Mouse (Mus musculus) layer of hippocampus, adult 8-10 months (tissue): ENCODE measurements at regions not wholly inside any gene's neighbourhood (a gene's known extent, or its start where the extent isn't known, plus 50 kb on each side); places are given as distances from the start of the nearest gene placed in this dataset.

Source experiments
- DNase-seq, 2 experiments: peaks; one replicate each; pipeline ENCODE4 v3.0.0; 2022; ENCODE audit warnings: low spot score in 2 of 2

DNA sequence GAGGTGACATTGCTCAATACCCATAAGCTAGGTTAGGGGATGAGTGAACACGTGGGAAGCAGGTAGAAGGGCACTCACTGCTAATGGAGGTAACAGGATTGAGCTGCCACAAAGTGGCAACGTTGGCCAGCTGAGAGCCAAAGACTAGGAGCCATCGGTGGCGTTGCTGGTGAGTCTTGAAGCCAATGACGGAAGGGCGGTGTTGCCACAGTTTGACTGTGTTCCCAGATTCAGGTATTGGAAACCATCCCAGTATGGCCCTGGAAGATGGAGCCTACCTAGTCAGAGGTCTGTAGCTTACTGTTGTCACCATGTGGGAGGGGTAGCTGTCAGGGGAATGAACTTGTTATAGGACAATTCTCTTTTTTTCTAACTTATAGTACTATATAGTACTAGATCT lies 158.4 kb downstream of the Ly86 start:
- no peak for DNase-seq

- no peak for DNase-seq
These were observed 158.9 kb downstream of the Ly86 start for GRCm38 (mm10) chr13:37503898-37504297.

DNA sequence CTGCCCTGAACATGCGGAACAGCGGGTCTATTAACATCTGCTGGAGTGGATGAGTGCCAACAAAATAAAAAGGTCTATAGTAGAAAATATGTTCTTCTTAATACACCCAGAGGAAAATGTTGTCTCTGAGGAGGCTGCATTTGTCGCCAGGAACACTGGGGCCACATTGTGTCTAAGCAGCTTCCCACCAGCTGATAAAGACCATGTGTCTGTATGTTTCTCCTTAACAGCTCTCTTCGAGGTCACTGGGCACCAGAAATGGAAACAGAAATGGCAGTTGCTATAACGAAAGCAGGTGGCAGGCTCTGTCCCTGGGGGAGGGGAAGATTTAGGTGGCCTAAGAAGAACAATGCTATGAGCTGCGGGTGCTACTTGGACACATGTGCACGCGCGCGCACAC lies 159.4 kb downstream of the Ly86 start:
- no peak for DNase-seq

DNA sequence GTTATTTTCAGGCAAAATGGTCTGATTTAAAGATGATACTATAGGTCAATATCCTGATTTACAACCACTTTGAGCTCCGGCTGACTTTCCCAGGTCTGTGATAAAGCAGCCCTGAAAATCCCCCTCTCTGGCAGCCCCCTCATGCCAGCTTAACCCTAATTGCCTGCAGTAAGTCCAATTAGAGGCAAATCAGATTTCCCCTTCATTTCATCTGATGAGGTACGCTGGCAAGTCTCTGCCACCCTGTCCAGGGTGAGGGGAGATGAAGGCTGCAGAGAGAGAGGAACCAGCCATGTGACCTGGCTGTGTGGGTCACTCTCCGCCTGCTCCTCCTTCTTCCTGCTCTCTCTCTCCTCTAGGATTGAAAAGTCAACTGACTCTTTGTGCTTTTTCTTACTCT lies 160.6 kb downstream of the Ly86 start:
- no peak for DNase-seq

DNA sequence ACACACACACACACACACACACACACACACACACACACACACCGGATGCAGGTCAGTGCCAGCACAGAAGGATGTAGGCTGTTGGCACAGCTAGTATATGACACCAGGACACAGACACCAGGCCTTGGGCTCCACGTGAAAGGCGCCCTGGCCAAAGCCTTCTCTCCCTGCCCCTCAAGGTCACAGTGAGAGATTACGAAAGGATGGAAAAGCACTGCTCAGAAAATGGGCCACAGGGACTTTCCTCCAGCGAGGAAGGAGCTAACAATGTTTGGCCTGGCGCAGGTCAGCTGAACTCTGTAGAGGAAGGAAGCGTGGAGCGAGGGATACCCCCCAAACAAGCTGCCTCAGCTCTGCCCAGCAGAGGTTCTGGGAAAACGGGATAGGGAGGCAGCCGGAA lies 161.0 kb downstream of the Ly86 start:
- no peak for DNase-seq

GRCm38 (mm10) chr13:37506701-37507100 lies 161.7 kb downstream of the Ly86 start:
- DNase-seq: no peak

DNA sequence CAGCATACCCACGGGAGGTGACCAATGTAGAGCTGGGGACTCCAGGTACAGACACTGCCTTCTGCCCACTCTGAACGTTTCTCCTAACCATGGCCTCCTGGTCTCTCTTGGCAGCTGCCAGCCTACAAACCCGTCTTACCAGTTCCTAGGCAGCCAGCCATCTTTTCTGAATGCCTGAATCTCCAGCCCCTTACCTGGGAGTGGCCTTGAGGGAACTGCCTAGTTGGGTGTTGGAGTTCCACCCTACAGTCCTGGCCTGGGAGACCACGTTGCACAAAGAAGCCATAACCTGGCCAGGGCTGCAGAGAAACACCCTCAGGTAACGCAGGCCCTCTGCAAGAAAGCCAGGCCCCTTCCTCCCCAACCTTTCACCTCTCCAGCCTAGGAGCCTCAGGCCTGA lies 162.1 kb downstream of the Ly86 start:
- DNase-seq: no peak

DNA sequence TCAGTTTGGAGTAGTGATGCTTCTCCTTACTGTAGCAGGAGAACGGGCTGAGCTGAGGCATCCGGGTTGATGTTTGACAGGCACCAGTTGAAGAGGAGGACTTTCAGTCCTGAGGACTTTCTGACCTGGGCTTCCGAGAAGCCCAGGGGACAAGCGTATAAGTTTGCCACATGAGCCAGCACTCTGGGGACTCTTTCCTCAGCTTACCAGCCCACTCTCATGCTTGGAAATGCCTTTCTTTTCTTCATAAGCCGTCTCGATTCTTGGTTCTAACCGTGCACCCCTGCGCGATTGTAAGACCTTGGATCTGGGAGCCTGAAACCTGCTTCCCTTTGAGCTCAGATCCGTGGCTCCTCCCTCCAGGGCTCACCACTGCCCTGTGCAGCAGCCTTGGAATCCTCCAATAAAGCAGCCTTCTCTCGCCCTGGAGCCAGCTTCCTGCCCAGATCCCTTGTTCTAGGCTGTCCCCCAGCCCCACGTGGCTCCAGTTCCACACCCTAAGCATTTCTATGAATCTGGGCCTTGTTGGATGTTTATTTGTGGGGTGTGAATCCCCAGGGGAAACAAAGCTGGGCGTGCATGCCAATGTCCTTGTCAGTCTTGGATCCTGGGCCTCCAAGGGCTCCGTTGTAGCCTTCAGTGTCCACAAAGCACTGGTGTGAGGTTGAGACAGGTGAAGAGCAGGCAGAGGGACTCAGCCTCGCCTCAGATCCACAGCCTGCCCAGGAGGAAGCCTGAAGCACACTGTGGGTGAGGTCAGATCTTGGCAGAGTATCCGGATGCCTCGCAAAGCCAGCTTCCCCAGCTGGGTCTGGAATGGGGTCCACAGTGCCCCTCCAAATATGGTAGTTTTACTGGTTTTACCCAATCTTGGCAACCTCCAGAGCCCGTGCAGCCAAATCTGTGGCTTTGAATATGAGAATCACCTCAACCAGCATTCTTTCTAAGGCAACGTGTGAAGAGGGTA lies 163.7 kb downstream of the Ly86 start:
- no peak for DNase-seq

DNA sequence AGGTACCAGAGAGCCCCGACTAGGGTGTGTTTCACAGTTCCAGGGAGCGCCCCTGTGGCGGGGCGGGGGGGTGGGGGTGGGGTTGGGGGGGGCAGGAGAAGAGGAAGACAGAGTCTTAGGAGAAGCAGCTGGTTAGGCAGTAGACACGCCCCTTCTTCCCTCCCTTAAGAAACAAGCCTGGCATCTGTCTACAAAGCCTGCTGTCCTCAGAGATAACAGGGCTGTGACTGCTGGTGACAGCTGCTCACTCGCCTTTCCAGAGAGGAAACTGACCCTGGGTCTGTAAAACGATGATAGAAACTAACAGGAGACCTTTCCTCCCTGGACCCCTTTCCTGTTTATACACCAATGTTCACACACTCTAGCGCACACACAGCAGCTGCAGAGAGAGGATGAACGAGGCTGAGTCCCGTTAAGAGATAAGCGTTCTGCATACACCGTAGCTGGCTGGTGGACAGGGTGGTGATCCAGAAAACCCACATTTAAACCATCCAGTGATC lies 164.4 kb downstream of the Ly86 start:
- no peak for DNase-seq

DNA sequence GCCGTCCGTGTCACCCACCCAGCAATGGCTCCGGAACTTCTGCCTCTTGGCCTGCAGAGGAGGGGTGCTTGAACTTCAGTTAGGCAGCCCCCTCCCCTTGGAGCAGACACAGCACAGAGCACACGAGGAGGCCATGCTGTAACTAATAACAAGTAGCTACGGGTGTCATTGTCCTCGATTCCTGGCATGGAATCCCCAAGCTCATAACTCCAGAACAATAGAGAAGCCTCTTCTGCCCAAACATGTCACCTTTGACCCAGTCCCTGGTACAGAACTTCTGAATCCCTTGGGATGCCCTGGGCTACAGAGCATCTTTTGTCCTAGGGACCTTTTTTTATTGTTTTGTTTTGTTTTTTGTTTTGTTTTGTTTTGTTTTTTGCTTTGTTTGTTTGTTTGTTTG lies 165.5 kb downstream of the Ly86 start:
- no peak for DNase-seq

GRCm38 (mm10) chr13:37511006-37511405 lies 166.0 kb downstream of the Ly86 start:
- DNase-seq: no peak

- DNase-seq: no peak
These were observed 166.4 kb downstream of the Ly86 start for GRCm38 (mm10) chr13:37511406-37511805.

- DNase-seq: no peak
These were observed 167.8 kb downstream of the Ly86 start for GRCm38 (mm10) chr13:37512781-37513180.

- no peak for DNase-seq
These were observed 168.3 kb downstream of the Ly86 start for GRCm38 (mm10) chr13:37513206-37513904.

DNA sequence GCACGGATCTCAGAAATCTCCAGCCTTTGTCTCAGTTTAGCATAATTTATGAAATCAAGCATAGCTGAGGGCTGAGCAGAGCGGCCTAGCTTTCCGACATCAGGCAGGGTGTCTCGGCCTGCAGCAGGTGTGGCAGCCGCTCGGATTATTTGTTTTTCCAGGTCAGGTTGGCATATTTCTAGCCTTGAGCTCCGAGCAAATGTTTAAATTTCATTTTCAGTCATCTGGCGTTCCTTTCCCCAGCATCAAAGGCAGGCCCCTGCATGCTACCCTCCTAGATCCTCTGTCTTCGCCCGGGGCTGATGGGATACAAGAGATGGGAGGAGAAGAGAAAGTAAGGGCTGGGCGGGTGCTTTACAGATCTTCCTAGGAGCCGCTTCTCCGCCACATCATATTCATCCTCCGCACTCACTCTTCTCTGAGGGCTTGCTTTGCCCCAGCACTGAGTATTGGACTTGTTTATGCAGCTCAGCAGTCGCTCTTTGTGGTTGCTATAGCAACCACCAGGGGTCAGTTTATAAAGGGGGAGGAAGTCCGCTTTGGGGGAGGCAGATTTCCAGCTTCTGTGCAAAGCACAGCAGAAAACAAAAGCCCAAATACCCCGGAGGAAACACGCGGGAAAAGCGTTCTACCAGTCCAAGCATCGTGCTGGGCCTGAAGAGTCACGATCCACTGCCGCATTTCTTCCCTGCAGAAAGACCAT lies 169.0 kb downstream of the Ly86 start:
- peak; percentile 51 to 53 for DNase-seq

DNA sequence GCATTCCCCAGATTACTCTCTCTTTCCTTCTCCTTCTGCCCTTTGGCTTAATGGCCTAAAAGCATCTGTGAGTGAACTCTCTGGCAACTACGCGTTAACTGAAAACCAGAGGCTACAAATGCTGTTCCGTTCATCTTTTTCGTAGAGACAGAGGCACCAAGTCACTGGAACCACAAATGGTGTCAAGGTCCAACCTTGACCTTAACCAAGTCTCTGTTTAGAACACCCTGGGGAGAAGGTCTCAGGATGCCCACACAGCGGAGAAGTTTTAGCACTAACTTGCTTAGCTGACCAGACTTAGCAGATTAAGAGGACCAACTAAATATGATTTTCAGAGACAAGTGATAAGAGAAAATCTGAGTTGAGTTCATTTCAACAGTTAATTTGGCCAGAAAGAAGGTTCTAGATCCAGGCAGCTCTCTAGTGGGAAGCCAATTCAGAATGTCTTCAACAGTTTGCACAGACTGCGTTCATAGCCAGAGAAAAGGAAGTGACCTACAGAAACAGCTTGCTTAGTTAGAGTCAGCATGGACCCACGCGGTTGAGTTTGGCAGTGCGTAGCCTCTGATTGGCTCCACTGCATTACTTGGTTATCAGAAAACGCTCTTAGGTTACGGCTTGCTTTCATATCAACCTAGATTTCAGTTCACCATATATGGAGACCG lies 169.8 kb downstream of the Ly86 start:
- no peak for DNase-seq

DNA sequence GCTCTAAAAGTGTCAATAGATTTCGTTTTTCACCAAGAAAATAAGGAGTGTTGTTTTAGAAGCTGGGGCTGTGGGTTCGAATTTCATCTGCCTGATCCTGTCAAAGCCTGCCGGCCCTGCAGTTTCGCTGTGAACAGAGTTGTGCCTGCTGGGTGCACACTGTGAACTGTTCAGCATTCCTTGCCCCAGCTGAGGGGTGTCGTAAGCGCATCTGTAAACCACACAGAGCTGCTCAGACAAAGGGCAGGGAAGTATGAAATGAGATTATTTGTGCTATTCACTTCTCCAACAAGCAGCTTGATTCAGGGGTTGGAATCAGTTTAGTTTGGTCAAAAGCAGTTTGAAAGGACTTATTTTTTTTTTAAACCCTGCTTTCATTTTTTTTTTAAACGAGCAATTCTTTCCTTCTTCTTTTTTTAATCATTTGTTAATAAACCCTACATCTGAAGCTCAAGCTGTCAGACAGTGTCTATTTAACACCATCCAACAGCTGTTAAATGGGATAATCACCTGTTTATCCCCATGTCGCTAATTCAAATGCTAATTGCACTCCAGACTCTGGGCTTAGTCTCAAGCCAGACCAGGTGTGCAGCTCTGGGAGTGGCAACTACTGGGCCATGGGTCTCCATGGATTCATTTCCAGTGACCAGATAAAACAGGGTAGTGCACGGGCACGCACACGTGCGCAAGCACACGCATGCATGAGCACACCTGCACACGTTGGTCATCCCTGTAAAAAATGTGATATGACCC lies 172.2 kb downstream of the Ly86 start:
- DNase-seq: no peak

DNA sequence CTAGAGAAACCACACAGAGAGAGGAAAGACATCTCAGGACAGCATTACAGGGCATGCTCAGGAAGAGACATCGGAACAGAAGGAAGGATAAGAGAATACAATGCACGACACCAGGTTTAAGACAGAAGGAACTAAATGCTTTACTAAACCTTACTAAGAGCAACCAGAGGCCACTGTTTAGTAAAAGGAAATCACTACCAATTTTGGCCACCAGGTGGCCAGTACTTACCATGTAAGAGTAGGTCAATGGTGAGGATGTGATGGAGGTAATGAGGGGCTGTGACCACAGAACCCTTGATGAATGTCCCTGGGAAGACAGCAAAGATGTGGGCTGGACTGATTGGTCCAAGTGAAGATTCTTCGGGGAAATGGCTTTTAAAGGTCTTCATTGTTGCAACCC lies 174.9 kb downstream of the Ly86 start:
- no peak for DNase-seq

GRCm38 (mm10) chr13:37525097-37525726 lies 180.2 kb downstream of the Ly86 start:
- no peak for DNase-seq

GRCm38 (mm10) chr13:37526102-37526501 lies 181.1 kb downstream of the Ly86 start:
- no peak for DNase-seq
